Mouse (Mus musculus): ENCODE data around the gene H2afx. TPM values are rescaled to one million over a fixed set of nuclear protein-coding genes. Genes with fewer than 3 reads are reported as not detected.

H2afx gene
- polyA plus RNA-seq, 1 experiment from 2014 or later = 226 TPM

Small RNA genes within 50 kb of the gene (microRNA-seq; reads per million reads assigned to microRNA genes)
- gene Gm44335 = not detected

Other genes starting within 250 kb of the H2afx start
- 0.10 TPM in 1 of 2 replicates, not detected in the other for gene Mfrp, start 233.0 kb upstream of the H2afx start, polyA plus RNA-seq (2015; fragmentation: Nextera tagmentation; extraction: Ambion mirVana)
- gene C1qtnf5, start 227.4 kb upstream of the H2afx start, polyA plus RNA-seq (2015; fragmentation: Nextera tagmentation; extraction: Ambion mirVana) = 0.29 and 0.53 TPM in 2 replicates
- not detected in 2 replicates for gene Gm49380, start 221.2 kb upstream of the H2afx start, polyA plus RNA-seq (2015; fragmentation: Nextera tagmentation; extraction: Ambion mirVana)
- 35.2 and 38.4 TPM in 2 replicates for gene Rnf26, start 221.2 kb upstream of the H2afx start, polyA plus RNA-seq (2015; fragmentation: Nextera tagmentation; extraction: Ambion mirVana)
- 4.4 and 4.8 TPM in 2 replicates for gene Mcam, start 200.2 kb upstream of the H2afx start, polyA plus RNA-seq (2015; fragmentation: Nextera tagmentation; extraction: Ambion mirVana)
- 5.1 and 5.8 TPM in 2 replicates for gene Cbl, start 100.6 kb upstream of the H2afx start, polyA plus RNA-seq (2015; fragmentation: Nextera tagmentation; extraction: Ambion mirVana)
- not detected in 2 replicates for gene Ccdc153, start 94.0 kb upstream of the H2afx start, polyA plus RNA-seq (2015; fragmentation: Nextera tagmentation; extraction: Ambion mirVana)
- gene Pdzd3, start 83.2 kb upstream of the H2afx start, polyA plus RNA-seq (2015; fragmentation: Nextera tagmentation; extraction: Ambion mirVana) = 0.07 TPM in 1 of 2 replicates, not detected in the other
- gene Nlrx1, start 66.1 kb upstream of the H2afx start, polyA plus RNA-seq (2015; fragmentation: Nextera tagmentation; extraction: Ambion mirVana) = 4.1 and 4.2 TPM in 2 replicates
- 16.4 and 18.6 TPM in 2 replicates for gene Abcg4, start 46.1 kb upstream of the H2afx start, polyA plus RNA-seq (2015; fragmentation: Nextera tagmentation; extraction: Ambion mirVana)
- 12.7 and 14.2 TPM in 2 replicates for gene Hinfp, start 29.0 kb upstream of the H2afx start, polyA plus RNA-seq (2015; fragmentation: Nextera tagmentation; extraction: Ambion mirVana)
- 9.6 and 10.4 TPM in 2 replicates for gene C2cd2l, start 14.4 kb upstream of the H2afx start, polyA plus RNA-seq (2015; fragmentation: Nextera tagmentation; extraction: Ambion mirVana)
- gene Dpagt1, start 8.7 kb upstream of the H2afx start, polyA plus RNA-seq (2015; fragmentation: Nextera tagmentation; extraction: Ambion mirVana) = 17.9 and 18.4 TPM in 2 replicates
- gene Hmbs, start 9.5 kb downstream of the H2afx start, polyA plus RNA-seq (2015; fragmentation: Nextera tagmentation; extraction: Ambion mirVana) = 1,466 and 1,543 TPM in 2 replicates
- 14.6 and 15.1 TPM in 2 replicates for gene Vps11, start 27.0 kb downstream of the H2afx start, polyA plus RNA-seq (2015; fragmentation: Nextera tagmentation; extraction: Ambion mirVana)
- gene Hyou1, start 44.8 kb downstream of the H2afx start, polyA plus RNA-seq (2015; fragmentation: Nextera tagmentation; extraction: Ambion mirVana) = 14.8 and 17.0 TPM in 2 replicates
- gene Slc37a4, start 62.2 kb downstream of the H2afx start, polyA plus RNA-seq (2015; fragmentation: Nextera tagmentation; extraction: Ambion mirVana) = 46.3 and 59.8 TPM in 2 replicates
- gene Rps25, start 72.4 kb downstream of the H2afx start, polyA plus RNA-seq (2015; fragmentation: Nextera tagmentation; extraction: Ambion mirVana) = 758 and 952 TPM in 2 replicates
- 48.2 and 50.4 TPM in 2 replicates for gene Trappc4, start 72.9 kb downstream of the H2afx start, polyA plus RNA-seq (2015; fragmentation: Nextera tagmentation; extraction: Ambion mirVana)
- gene Ccdc84, start 83.9 kb downstream of the H2afx start, polyA plus RNA-seq (2015; fragmentation: Nextera tagmentation; extraction: Ambion mirVana) = 12.6 and 13.6 TPM in 2 replicates
- 0.06 TPM in 1 of 2 replicates, not detected in the other for gene Foxr1, start 106.4 kb downstream of the H2afx start, polyA plus RNA-seq (2015; fragmentation: Nextera tagmentation; extraction: Ambion mirVana)
- gene Upk2, start 120.3 kb downstream of the H2afx start, polyA plus RNA-seq (2015; fragmentation: Nextera tagmentation; extraction: Ambion mirVana) = not detected in 2 replicates
- 1.9 and 2.3 TPM in 2 replicates for gene Bcl9l, start 148.1 kb downstream of the H2afx start, polyA plus RNA-seq (2015; fragmentation: Nextera tagmentation; extraction: Ambion mirVana)
- gene Cxcr5, start 227.2 kb downstream of the H2afx start, polyA plus RNA-seq (2015; fragmentation: Nextera tagmentation; extraction: Ambion mirVana) = 0.13 TPM in 1 of 2 replicates, not detected in the other

Data from liver, embryonic 15.5 days (tissue).